Mouse (Mus musculus) lung, postnatal 14 days (tissue): ENCODE results near the gene Zfp64.
"Not testable (repeated sequence)": the region's sequence is repeated elsewhere in the genome, so short reads cannot be mapped to it uniquely, and the experiment has no call there.

ENCODE experiments used
- DNase-seq: peaks from one replicate; pipeline ENCODE4 v3.0.0; 2021

Gene Zfp64

DNA sequence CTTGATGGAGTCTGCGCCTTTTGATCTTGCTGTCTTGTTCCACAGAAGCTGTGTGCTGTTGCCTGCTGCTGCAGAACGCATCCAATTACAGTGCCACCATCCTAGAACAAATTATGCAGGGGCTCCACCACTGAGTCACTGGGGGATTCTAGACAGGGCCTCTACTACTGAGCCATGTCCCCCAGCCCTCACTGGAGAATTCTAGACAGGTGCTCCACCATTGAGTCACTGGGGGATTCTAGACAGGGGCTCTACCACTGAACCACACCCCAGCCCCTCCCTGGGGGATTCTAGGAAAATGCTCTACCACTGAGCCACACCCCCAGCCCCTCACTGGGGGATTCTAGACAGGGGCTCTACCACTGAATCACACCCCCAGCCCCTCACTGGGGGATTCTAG, 63.3 kb downstream of the Zfp64 start:
- DNase-seq, result no peak

DNA sequence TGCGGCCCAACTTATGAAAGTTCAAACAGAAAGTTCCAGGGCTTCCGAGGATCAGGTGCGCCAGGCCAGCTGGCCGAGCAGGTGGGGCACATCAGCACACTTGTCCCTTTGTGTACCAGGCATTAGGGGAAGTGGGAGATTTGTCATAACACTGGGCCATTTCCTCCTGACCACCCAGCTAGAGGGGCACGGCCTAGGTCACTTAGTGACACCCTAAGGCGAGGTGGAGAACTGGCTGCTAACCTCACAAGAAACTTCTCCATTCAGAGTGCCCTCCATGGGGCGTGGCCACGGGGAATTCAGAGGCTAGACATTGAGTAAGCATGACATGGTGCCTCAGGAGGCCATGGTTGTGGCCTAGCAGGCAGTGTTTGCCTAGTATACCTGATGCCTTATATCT, 70.7 kb downstream of the Zfp64 start:
- DNase-seq, result no peak

DNA sequence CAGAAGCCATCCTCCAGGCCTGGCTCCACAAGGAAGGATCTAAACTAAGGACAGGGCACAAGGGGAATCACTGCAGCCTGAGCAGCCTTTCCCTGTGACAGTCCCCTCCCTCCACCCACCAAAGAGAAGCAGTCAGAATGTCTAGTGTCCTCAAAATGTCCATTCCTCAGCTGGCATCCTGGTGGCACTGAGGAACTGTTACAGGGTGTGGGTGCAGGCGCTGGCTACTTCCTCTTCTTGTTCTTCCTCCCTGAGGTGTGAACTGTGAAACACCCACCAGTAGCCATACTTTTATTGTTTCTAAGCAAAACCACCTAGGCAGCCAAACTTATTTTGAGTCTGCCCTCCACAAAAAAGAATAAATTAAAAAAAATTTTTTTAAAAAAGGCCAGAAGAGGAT, 72.4 kb downstream of the Zfp64 start:
- no peak for DNase-seq

DNA sequence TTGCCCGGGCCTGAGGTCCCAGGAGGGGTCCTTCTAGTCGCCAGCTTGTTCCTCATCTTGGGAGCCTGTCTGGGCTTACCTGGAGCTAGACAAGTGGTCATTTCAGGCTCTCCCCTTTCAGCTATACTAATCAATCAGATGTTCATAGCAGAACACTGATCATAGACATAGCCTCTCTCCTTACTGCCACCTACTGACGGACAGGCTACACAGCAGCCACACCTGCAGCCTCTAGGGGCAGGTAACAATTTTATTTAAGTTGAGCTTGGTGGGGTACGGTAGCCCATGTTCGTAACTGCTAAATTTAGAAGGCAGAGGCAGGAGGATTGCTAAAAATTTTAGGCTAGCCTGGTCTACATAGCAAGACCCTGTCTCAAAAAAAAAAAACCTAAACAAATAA, 73.5 kb downstream of the Zfp64 start:
- peak; percentile 3 for DNase-seq

DNA sequence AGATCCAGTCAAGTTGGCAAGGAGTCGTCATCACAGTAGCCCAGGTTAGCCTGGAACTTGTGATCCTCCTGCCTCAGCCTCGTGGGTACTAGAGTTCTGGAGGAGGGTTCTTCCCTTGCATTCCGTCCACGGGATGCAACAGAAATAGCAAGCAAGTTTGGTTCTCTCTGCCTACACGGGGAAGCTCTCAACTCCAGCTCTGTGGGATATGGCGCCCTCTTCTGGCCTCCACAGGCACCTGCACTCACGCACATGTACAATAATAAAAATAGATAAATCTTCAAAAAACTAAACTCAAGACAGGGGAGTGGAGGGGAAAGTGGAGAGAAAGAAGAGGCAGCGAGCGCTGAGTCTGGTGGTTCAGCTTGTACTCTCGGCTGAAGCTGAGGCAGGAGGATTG, 75.8 kb downstream of the Zfp64 start:
- DNase-seq, result no peak

DNA sequence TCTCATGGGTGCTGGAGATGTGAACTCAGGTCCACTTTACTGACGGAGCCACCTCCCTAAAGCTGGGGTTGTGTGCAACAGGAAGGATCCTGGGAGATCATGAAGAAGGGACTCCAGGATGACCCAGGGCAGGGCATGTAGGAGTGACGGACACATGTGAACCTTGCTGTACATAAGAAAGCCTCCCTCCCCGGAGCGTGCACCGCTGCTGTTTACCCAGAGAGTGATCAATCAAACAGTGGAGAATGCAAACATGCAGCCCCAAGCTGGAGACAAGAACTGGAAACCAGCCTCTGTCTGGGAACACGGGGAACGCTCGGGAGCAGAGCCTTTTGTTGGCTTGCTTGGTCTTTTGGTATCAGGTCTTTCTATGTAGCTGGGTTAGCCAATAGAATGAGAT, 76.7 kb downstream of the Zfp64 start:
- DNase-seq, result no peak

DNA sequence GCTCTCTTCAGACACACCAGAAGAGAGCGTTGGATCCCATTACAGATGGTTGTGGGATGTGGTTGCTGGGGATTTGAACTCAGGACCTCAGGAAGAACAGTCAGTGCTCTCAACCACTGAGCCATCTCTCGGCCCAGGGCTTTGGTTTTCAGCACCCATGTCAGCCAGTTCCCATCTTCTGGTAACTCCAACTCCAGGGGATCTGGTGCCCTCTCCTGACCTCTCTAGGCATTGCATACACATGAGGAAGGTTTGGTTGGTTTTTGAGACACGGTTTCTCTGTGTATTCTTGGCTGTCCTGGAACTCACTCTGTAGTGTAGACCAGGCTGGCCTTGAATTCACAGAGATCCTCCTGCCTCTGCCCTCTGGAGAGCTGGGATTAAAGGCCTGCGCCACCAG, 77.2 kb downstream of the Zfp64 start:
- peak; percentile 5 for DNase-seq

DNA sequence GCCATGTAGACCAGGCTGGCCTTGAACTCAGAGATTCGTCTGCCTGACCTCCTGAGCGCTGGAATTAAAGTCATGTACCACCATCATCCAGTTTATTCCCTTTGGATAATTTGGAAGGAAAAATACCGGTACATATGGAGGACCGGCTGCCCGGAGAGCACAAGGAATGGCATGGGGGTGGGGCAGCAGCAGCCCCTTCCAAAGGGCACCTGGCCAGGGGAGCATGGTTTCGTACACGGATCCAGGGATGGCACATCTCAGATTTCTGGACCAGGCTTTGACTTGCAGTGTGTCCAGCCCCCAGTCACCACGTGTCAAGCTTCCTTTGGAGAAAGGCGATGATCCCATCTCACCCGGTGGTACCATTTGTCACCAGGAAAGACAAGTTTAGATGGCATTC, 78.8 kb downstream of the Zfp64 start:
- no peak for DNase-seq

DNA sequence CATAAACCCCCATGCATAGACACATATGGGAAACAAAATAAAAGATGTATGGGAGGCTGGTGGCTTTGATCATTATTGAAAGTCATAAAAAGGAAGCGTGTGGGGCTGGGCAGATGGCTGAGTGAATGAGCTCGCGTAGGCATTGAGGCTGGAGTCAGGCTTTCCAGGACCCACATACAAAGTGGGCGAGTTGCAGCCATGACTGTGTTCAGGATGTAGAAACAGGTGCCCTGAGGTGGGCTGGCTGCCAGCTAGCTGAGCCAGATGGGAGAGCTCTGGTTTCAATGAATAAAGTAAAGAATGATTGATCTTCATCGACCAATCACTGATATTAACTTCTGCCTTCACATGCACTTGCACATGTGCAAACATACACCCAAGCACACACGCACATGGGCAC, 80.9 kb downstream of the Zfp64 start:
- DNase-seq, result no peak

DNA sequence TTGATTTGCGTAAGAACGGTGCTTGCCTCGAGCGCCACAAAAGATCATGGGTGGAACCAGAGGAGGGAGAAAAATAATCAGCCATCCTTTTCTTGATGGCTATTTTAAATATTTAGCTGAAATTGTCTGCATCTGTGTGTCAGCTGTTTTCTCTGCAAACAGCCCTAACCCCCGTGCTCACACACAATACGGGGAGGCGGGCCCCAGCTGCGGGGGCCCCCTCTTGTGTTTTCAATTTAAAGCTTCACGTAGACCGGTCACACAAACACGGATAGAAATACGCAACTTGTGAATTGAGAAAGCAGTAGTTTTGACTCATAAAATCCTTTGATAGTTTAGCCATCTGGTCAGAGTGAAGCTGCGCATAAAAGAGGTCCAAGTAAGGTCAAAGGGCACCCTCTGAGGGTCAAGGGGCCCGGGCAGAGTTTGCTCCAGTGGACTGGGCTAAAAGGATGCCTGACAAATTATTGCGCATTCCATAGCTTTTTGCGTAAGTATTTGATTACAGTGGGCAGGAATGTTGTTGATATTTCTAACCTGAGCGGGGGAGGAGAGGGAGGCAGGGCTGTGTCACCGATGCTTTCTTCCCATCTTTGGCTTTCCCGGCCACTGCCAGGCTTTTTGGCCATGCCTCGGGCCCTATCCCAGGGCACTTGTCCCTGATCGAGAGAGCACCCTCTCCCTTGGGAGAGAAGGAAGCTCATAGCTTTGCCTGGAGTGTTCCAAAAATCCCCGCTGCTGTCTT, 83.4 kb downstream of the Zfp64 start:
- peak; percentile 3 for DNase-seq

DNA sequence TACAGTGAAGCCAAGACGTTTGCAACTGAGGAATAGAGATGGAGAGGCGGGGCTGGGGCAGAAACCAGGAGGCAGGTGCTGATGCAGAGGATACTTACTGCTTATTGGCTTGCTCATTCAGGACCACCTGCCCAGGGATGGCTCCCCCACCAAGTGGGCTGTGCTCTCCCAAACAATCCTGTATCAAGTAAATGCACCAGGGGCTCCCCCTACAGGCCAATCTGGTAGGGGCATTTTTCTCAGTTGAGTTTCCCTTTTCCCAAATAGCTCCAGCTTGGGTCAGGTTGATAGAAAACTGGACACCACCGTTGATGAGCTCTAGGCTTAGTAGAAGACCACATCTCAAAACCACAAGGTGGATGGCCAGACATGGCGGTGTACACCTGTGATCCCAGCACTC, 84.9 kb downstream of the Zfp64 start:
- peak; percentile 29 for DNase-seq

DNA sequence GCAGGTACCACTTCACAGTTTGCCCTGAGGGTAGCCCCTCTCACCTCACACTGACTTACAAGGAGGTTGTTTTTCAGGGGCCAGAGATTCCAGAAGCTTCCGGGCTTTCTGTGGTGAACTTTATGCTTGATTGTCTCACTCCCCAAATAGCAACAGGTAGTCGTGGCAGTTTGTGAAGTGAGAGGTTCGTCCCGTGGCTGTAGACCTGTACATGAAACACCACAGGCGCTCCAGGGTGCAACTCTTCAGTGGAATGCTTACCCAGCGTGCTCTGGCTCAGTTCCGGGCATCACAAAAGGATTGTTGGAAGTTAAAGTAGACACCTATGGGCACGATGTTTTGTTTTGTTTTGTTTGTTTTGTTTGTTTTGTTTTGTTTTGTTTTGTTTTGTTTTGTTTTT, 88.4 kb downstream of the Zfp64 start:
- DNase-seq, result no peak

DNA sequence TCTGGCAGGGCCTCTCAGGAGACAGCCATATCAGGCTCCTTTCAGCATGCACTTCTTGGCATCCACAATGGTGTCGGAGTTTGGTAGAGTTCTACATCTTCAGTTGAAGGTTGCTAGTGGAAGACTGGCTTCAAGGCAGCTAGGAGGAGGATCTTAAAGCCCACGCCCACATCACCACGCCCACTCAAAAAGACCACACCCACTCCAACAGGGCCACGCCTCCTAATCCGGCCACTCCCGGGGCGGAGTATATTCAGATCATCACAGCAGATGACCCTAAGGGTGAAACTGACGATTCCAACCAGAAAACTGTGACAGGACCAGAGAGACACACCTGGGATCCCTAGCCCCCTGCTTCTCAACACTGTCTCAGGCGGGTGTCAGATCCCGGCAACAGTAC, 89.0 kb downstream of the Zfp64 start:
- no peak for DNase-seq

DNA sequence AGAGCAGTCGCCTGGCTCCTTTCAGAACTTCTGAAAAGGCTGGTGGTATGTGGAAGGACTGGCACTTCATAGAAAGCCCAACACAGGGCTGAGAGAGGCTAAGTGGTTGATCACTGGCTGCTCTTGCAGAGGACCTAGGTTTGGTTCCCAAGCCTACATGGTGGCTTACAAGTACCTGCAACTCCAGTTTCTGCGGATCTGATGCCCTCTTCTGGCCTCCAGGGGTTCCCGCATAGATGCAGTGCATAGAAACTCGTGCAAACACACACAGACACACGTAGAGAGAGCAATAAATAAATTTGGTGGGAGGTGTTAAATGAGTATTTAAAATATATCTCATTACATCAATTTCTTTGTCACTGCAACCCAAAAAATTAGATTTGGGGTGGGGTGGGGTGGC, 90.5 kb downstream of the Zfp64 start:
- no peak for DNase-seq

DNA sequence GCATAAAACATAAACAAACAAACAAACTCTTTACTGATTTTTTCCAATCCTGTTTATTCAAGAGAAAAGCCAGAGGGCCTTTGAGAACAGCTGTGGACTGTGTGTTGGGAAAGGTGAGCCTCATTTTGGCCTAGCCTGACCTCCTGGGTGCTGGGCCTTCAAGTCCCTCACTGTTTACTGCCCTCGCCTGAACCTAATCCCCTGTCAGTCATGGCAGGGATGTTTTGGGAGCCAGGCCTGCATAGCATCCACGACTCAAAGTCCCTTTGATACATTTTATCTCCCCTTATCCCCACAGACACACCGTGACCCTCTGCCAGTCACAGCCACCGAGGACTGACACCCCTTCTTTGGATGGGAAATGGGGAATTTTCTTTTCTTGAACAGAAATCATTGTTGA, 92.7 kb downstream of the Zfp64 start:
- no peak for DNase-seq

DNA sequence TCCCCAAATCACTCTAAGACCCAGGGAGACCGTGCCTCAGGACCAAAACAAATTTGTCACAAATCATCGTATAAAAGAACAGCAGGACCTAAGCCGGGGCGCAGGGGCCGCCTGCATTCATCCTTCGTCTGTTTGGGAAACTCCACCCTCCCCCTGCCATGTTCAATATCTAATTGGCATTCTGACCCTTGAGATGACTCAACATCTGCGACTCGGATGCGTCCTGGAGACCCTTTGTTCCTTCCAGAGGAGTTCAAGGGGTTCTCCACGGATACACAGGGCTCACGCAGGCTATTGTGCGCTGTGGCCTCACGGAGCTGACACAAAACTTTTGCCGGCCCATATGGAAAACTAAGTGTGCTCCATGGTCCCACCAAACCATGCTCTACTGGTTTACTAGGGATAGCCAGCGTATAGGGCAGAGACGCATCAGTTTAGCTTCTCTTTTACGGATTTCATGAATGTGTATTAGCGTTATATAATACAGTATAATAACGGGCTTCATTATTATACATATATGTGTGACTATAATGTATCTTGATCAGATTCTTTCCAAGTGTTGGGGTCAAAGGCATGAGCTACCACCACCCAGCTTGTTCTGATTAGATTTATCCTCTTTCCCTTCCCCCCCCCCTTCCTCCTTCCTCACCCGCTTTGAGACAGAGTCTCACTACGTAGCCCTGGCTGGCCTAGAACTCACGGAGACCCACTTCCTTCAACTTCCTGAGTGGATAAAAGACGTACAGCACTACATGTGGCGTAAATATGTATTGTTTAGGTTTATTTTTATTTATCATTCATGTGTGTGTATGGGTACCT, 94.3 kb downstream of the Zfp64 start:
- DNase-seq, result no peak

DNA sequence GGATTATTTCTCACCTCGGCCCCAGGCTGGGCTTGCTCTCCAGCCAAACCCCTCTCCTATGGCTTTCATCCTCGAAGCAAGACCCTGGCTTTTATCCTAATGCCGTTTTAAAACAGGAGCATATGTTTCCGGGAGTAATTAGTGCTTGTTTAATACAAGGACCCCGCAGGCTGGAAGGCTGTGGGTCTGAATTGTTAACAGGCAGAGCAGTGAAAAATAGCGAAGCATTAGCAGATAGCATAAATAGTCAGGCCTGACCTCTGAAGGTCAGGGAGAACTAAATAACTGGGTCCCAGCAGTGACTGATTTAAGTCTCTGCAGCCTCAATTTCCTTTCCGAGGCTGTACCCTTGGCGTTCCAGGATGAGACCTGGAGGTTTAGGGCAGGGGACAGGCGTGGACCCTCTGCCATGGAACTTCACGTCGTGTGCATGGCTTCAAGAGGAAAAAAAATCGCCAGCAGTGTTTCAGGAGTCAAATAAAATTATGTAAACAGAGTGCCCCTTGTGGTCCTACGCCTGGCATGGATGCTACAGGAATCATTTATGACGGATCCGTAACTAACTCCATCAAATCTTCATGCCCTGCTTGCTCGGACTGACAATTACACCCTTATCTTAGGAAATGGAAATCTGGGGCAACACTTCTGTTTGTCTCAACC, 95.2 kb downstream of the Zfp64 start:
- DNase-seq, result no peak

DNA sequence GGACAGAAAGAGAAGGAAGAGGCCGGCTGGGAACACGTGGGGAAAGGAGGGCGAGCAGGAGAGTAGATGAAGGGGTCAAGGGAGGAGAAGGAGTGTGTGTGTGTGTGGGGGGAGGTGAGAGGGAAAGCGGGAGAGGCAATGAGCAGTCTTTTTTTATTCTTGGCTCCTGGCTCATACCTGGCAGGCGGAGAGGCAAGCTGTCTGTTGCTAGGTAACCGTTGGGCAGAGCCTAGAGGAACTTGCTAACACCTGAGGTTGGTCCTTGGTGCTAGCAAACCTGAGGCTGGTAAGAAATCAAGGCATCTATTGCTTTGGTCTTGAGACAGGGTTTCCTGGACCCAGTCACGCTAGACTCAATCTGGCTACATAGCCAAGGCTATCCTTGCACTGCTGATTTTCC, 98.7 kb downstream of the Zfp64 start:
- no peak for DNase-seq

DNA sequence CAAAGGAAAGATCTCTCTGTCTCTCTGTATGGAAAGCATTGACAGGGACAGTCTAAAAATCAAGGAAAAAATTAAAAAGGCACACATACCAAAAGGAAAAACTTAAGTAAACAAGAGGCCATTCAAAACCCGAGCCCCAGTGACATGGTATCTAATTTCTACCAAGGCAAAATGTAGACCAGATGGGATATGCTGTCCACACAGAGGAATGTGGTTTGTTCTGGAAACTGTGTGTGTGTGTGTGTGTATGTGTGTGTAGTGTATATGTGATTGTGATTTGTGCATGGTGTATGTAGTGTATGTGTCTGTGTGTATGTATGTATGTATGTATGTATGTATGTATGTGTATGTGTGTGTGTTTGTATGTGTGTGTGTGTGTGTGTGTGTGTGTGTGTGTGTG, 100.6 kb downstream of the Zfp64 start:
- no peak for DNase-seq

DNA sequence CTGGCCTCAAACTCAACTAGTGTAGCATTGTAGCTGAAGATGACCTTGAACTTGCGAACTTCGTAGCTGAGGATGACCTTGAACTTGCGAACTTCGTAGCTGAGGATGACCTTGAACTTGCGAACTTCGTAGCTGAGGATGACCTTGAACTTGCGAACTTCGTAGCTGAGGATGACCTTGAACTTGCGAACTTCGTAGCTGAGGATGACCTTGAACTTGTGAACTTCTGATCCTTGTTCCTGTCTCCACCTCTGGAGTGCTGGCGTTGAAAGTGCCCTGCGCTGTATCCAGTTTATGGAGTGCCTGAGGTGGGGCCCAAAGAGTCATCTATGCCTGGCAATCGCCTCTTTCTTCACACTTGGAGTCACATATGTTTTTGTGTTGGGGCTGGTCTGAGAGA, 101.5 kb downstream of the Zfp64 start:
- DNase-seq, result not testable (repeated sequence)

DNA sequence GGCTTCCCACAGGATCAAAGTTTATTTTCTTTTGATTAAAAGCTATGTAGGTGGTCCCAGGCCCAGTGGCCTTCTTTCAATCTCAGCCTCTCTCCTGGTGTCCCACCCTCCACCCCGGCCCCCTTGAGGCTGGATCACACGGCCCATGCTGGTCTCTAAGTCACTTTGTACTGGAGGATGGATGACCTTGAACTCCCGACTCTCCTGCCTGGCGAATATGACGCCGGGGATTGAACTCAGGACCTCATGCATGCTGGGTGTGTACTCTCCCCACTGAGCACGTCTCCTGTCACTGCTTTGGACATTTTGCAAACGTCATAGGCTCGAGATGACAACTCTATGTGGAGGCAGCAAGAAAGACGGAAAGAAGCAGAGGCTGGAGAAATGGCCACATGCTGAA, 103.8 kb downstream of the Zfp64 start:
- no peak for DNase-seq

DNA sequence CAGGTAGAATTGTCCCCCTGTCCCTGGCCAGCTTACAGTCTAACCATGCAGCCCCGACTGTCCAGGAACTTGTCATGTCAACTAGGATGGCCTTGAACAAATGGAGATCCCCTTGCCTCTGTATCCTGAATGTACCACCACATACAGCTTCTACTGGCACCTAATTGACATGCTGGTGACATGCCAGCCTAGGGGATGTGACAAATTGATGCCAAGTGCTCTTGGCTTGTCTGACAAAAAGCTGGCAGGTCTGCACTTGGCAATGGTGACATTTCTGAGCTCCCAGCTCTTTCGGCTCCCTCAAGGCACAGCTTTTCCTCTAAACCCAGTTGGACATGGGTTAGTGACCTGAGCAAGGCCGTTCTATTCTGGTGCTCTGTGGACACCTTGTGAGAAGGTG, 106.8 kb downstream of the Zfp64 start:
- no peak for DNase-seq

DNA sequence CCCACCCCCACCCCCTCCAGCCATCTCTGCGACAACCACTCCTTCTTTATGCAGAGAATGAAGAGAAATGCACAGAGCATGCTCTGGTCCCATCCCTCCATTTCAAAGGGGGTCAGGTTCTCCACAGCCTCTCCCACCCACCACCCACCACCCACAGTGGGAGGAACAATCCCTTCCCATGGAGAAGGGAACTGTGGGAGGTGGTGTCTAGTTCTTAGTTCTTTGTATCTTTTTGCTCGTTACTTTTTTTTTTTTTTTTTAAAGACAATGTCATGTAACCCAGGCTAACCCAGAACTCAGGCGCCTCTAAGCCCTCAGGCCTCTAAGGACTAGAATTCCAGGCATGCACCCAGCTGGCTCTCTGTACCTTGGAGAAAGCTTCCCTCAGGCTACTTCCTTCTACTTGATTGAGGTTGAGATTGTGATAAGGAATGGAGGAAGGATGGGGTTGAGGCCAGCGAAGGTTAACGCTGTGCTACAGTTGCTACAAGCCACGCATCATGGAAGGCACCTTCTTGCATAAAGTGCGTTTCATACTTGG, 109.1 kb downstream of the Zfp64 start:
- no peak for DNase-seq
